Mouse (Mus musculus) bone marrow, adult 2 months (tissue): ENCODE data around the gene Gpatch3.

Experiments used
- CTCF ChIP-seq: fragments of 200-500 bp; IDR thresholded peaks from 2 replicates; pipeline ENCODE4 v1.5.1; 2011; ENCODE audit warnings: low read length, control low read depth; ENCODE audit not compliant: control insufficient read depth, insufficient read depth
- POLR2A ChIP-seq: fragments of 200-500 bp; IDR thresholded peaks from 2 replicates; pipeline ENCODE4 v1.6.1; 2011; ENCODE audit warnings: low read depth, mild to moderate bottlenecking, control low read depth, low read length, borderline replicate concordance; ENCODE audit not compliant: control insufficient read depth

- TF ChIP-seq POLR2A, result no peak
- no peak for TF ChIP-seq CTCF
Measured at GRCm38 (mm10) chr4:133553448-133554330, 20.9 kb upstream of the Gpatch3 start.
